ENCODE assay signal across 33 mouse cellular contexts in genomic region chr2:118164137-118164536, GRCm38 (mm10).
"Had no signal": no experiment of that assay in that cellular context is flagged by ENCODE, and none has a peak within 500 bp of the region (broad histone marks: within the 10 kb centered on the region; RNA-seq: fewer than 3 reads in every experiment).

No protein-coding gene starts in this region.

- ATAC-seq: liver, embryonic 12.5 days; liver, postnatal 0 days; lung, postnatal 0 days; midbrain, embryonic 13.5 days; midbrain, embryonic 15.5 days; midbrain, embryonic 16.5 days had no signal

- H3K4me3 ChIP-seq: limb, embryonic 10.5 days; limb, embryonic 12.5 days; limb, embryonic 13.5 days; limb, embryonic 15.5 days; liver, embryonic 12.5 days; liver, embryonic 13.5 days; liver, embryonic 15.5 days; lung, embryonic 15.5 days; megakaryocyte, embryonic 14.5 days; midbrain, embryonic 10.5 days; midbrain, embryonic 12.5 days; midbrain, embryonic 13.5 days; midbrain, embryonic 15.5 days; myocyte; neural tube, embryonic 12.5 days; neural tube, embryonic 13.5 days had no signal

- H3K9ac ChIP-seq: limb, embryonic 12.5 days; limb, embryonic 13.5 days; limb, embryonic 15.5 days; liver, embryonic 12.5 days; liver, embryonic 13.5 days; liver, embryonic 14.5 days; liver, embryonic 15.5 days; liver, postnatal 0 days; lung, embryonic 14.5 days; lung, embryonic 15.5 days; midbrain, embryonic 12.5 days; midbrain, embryonic 13.5 days; midbrain, embryonic 15.5 days; neural tube, embryonic 12.5 days; neural tube, embryonic 13.5 days had no signal

- DNase-seq: left cerebral cortex, postnatal 4 days; liver; liver, embryonic 13.5 days; liver, postnatal 0 days; lung, adult 18-20 months; lung, adult 2 months; lung, embryonic 14.5 days; lung, postnatal 10 days; lung, postnatal 14 days; lung, postnatal 36 days; lung, postnatal 4 days; midbrain, embryonic 14.5 days had no signal

- H3K27me3 ChIP-seq: limb, embryonic 12.5 days; limb, embryonic 13.5 days; limb, embryonic 15.5 days; liver, embryonic 12.5 days; liver, embryonic 13.5 days; liver, embryonic 15.5 days; lung, embryonic 15.5 days; midbrain, embryonic 13.5 days; midbrain, embryonic 15.5 days; neural tube, embryonic 12.5 days; neural tube, embryonic 13.5 days had no signal

- H3K9me3 ChIP-seq: limb, embryonic 10.5 days; limb, embryonic 12.5 days; limb, embryonic 13.5 days; limb, embryonic 15.5 days; liver, embryonic 12.5 days; liver, embryonic 13.5 days; liver, embryonic 15.5 days; lung, embryonic 15.5 days; megakaryocyte, embryonic 14.5 days; midbrain, embryonic 10.5 days; midbrain, embryonic 12.5 days; midbrain, embryonic 13.5 days; midbrain, embryonic 15.5 days; neural tube, embryonic 12.5 days; neural tube, embryonic 13.5 days had no signal

- H3K4me1 ChIP-seq: liver, embryonic 12.5 days; liver, embryonic 13.5 days; liver, embryonic 15.5 days had no signal

- H3K36me3 ChIP-seq: limb, embryonic 10.5 days; limb, embryonic 12.5 days; limb, embryonic 13.5 days; limb, embryonic 15.5 days; liver, embryonic 12.5 days; liver, embryonic 13.5 days; liver, embryonic 15.5 days; lung, embryonic 15.5 days; midbrain, embryonic 10.5 days; midbrain, embryonic 12.5 days; midbrain, embryonic 13.5 days; midbrain, embryonic 15.5 days; neural tube, embryonic 12.5 days; neural tube, embryonic 13.5 days had no signal

- H3K27ac ChIP-seq: limb, embryonic 10.5 days; limb, embryonic 12.5 days; limb, embryonic 13.5 days; liver, embryonic 12.5 days; liver, embryonic 13.5 days; liver, embryonic 14.5 days; liver, embryonic 15.5 days; lung, embryonic 15.5 days; macrophage; midbrain, embryonic 12.5 days; midbrain, embryonic 13.5 days; midbrain, embryonic 15.5 days; neural tube, embryonic 12.5 days; neural tube, embryonic 13.5 days had no signal

- H3K4me2 ChIP-seq: limb, embryonic 12.5 days; limb, embryonic 13.5 days; limb, embryonic 15.5 days; liver, embryonic 11.5 days; liver, embryonic 12.5 days; liver, embryonic 13.5 days; liver, embryonic 15.5 days; lung, embryonic 14.5 days; lung, embryonic 15.5 days; midbrain, embryonic 11.5 days; midbrain, embryonic 12.5 days; midbrain, embryonic 13.5 days; midbrain, embryonic 15.5 days; neural tube, embryonic 12.5 days; neural tube, embryonic 13.5 days had no signal
